Mouse (Mus musculus) adrenal gland, adult (tissue): Measurements from ENCODE around the gene Actrt2.

Experiments
- DNase-seq, 2 experiments: peaks; one replicate each; pipeline ENCODE4 v3.0.0; 2022 to 2023; ENCODE audit warnings: low spot score in 1 of 2; ENCODE audit not compliant: inconsistent age in 2 of 2

Gene Actrt2

DNA sequence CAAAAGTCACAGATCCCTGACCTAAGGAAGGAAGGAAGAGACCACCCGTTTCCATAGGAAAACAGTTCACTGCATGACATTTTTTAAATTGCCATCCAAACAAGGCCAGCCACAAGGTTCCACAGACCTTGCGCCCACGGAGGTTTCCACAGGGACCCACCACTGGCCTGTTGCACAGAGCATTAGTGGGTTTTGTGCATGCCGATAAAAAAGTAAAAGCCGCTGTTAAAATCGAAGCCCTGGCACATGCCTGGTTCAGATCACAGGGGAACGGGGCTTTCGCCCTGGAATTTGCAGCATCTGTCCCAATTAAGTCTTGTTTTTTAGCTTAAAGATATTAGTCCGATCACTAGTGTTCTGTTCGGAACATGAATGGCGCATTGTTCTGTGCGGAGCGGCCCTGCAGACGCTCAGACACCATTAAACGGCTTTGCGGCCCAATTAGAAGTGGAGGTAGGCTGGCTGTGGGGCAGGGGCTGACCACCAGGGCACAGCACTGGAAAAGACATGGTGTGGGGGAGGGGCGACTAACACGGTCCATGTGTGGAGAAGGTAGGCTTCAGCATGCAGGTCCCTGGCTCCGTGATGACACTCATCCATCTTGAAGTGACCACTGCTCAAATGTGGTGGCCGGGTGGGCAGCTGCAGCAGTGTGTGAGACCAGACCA, 25.8 kb upstream of the Actrt2 start:
- DNase-seq, result no peak

DNA sequence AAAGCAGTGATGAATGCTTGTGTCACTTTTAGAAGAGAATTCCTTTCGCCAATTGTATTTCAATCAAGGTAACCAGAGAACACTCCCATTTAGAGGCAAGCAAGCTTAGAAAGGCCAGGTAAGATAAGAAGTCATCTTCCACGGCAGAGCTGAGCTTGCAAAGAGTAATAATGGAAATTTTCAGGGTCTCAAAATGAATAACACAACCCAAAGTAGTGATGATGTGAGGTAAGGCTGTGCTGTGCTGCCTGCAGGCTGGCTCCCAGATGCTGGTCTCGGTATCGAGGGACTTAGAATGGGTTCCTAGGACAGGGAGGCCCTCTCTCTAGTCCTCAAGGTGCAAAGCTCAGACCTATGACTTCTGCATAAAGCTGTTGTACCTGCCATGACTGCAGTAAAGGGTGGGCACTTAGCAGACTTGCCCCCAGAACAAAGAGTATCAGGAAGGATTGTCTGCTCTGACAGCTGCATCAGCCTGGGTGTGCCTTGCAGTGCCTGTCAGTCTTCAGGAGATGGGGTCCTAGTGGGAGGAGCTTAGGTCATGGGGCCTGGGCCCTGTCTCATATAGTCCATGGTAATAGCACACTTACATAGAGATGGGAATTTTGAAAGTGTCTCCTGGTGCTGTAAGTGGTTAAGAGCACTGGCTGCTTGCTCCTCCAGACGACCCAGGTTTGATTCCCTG, 15.5 kb upstream of the Actrt2 start:
- no peak for DNase-seq

DNA sequence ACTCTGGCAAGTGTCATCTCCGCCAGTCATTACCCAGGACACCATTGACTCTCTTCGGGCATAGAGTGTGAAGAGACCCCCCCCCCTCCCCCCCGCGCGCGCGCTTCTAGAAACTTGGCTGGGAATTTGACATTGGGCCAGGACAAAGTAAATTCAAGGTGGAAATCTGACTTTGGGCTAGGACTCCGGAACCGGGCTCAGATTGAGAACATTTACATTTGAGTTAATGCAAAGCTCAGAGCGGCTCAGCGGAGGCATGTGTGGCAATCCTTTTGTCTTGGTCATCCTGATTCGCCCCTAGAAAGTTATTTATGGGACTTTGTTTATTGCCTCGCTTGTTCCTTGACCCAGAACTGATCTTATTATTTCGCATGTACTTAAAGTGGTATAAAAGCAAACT, 14.6 kb upstream of the Actrt2 start:
- DNase-seq, result no peak

DNA sequence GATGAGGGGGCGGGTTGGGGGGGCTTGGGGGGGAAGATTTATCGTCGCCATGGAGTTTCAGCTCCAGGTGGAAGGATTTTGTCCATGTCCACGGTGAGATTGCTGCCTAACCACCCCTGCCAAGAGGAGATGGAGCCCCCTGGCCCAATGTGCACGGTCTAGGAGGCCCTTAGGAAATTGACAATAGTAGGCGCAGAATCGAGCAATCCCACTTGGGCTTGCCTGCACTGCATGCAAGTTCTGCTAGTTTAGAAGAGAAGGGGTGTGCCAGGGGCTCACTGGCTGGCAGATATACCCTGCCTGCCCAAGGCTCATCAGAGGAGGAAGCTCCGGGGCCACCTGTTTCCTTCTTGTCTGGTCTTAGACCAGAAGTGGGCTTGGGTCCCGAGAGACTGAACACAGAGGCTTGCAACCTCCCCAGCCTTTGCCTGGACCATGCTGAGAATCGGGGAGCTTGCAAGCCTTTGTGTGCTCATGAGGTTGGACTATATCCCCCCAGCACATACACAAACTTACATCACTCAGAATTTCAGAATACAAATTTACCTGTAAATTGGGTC, 7.9 kb upstream of the Actrt2 start:
- DNase-seq, result no peak

DNA sequence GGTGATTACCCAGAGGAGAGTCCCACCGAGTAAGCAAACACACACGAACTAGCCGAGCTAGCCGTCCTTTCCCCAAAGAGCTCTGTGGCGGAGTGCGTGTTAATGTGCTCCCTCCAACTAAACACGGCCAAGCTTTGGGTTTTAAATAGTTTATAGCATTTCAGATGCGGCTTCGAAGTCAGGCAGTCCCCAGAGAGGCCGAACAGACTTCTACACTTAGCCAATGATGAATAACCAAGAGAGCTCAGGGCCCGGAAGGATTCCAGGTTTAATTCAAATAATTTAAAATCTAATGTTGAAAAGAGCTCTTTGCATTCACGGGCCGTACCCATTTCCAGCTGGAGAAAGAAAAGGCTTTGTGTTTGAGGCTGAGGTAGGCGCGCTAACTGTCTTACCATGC, 7.3 kb upstream of the Actrt2 start:
- no peak for DNase-seq

DNA sequence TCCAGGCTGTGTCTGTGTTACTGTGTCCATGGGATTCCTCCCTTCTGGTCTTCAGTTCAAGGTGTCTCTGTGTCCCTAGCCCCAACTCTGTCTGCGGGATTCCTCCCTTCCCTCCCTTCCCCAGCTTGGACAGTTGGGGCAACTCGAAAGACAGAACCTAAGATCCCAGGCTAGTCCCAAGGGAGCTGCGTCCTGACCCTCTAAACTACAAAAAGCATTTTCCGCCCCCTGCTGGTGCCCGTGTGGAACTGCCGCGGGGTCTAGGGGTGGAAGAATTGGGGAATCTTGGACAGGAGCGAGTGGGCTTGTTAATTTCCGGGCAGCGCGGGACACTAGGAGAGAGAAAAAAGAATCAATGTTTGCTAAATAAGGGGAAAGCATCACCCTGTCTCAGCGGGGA, 6.9 kb upstream of the Actrt2 start:
- DNase-seq, result peak; percentile 32 to 82

DNA sequence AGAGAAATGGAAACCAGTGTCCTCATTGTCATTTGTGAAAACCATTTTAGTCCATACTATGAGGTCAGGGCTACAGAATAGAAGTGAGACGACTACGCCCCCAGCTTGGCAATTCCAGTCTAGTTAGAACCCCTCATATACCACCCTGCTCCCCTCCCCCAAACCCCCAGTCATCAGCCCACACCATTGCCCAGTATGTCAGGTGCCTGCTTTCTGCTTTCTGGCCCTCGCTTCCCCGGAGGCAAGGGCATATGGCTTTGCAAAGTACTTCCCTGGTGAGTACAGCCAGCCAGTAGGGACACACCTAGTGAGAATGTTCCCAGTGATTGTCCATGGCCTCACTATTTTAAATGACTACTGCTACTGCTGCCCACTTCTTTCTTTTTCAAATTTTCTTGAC, 6.3 kb upstream of the Actrt2 start:
- DNase-seq, result no peak

DNA sequence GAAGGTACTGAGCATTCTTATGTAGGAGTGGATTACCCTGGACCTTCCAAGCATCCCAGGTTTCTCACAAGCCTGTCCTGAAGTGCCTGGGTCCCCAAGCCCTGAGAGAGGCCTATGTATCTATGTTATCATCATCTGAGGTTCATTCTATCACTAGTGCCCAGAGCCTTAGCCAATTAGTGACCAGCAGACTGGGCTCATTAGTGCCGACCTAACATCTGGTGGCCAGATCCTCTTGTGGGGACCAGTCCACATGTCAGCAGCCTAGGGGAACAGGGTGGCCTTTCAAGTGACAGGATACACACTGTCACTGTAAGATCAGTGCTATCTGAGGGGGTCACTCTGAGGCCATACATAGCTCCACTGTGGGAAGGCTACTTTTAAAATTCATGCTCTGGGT, 4.4 kb upstream of the Actrt2 start:
- DNase-seq, result no peak

DNA sequence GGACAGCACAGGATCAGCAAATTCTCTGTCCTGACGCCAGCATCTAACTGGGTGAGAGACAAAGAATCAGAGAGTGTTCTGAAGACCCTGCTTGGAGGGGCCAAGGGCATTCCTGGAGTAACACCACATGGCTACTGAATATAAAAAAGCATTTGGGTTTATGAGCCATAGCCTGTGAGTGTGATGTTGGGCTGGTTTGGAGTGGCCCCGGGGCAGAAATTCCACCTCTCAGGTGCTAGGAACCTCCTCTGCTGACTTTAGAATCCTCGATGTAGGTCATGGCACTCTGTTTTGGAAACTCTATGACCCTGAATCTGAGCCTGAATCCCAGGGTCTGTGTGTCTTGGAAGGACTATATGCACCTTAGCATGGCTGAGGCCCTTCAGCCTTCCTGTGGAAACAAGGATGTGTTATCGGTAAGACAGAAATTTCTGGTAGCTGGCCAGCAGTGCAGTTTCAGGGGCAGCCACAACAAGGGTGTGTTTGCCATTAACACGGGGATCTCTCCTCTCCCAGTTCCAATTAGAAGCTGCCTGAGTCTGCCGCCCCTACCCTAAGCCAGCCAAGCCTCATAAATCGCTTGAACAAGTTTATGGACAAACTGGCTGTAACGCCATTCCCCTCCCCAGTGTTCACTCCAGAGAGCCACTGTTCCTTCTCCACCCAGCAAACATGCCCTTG, 3.7 kb upstream of the Actrt2 start:
- DNase-seq, result no peak

DNA sequence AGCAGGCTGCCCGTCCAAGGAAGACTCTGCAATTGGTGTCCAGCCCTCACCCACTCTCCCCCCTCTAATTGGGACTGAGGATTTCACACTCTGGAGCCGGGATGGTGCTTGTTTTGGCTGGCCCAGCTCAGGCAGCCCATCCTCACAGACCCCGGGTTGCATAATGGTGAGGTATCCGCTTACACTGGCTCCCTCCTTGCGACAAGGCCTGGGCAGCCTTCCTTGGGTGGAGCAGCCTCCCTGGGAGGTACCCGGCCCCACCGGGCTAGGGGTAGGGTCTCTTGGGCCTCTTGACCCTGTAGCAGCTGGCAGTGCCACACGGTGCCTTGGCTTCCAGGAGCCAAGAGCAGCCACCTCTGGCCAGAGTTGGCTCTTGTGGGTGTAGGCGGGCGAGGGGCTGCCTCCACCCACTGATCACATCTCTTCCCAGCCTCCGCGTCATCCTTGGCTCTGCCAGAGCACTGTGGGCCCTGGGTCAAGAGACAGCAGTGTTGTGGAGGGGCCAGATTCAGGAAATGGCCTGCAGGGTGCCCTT, 4.9 kb downstream of the Actrt2 start:
- DNase-seq, result peak; percentile 16 to 47

DNA sequence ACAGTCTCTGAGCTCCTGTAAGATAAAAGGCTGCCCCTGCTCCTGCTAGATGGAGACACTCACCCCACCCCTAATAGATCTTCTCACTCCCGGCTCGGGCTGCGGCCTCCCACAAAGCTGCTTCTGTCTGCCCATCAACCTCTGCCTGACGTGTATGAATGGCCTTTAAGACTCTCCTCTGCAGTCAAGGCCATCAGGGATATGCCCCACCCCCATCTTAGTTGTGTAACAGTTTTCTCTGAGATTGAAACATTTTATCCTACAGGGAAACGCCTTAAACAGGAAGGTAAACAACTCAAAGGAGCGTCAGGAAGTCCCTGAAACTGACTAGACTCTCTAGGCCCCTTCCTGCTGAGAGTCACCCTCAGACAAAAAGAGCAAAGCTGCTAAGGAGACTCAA, 6.4 kb downstream of the Actrt2 start:
- DNase-seq, result no peak

DNA sequence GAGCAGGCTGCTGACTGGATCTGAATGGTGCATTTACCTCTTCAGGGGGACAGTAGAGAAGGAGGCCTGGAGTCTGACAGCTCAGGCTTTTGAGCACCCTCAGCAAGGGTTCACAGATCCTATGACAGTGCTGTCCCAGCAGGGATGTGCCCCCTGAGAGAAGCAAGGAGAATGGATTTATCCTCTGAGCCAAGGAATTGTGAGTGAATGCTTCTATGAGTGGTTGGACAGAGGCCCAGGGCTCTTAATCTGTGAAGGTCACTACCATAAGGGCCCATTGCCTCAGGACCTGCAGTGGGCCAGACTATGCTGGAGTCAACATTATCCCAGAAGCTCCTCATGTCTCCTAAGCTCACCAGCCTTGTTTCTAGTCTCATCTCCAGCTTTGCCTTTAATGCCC, 7.6 kb downstream of the Actrt2 start:
- no peak for DNase-seq

DNA sequence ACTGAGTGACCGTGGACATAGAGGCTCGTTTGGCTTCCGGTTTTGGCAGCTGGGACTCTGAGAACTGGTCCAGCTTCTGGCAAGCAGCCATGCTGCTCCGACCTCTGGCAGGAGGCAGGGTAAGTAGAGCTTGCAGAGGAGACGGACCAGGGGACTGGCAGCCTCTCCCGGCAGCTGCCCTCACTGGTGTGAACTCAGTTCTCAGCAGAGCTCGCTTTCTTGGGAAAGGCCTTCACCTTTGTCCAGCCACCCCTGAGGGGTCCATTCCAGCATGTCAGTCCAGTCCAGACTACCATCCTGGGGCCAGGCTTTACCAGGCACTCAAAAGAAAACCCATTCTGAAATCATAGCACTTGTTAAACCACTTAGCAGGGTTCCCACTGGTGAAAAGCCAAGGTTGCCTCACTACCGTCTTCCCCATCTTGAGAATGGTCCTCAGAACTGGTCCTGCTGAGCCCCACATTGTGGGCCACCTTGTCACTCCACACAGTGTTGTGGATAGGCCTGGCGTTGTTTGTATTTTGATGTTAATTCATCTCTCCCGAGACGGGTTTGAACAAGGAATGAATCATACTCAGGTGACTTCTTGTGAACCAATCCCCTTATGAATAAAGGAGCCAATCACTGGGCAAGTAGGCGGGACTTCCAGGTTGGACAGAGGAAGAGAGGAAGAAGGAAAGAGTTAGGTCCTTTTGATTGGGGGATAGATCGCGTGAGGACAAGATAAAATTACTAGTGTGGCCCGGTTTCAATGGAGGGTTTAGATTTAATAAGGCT, 12.3 kb downstream of the Actrt2 start:
- DNase-seq, result peak in 1 of 2 experiments; percentile 43

DNA sequence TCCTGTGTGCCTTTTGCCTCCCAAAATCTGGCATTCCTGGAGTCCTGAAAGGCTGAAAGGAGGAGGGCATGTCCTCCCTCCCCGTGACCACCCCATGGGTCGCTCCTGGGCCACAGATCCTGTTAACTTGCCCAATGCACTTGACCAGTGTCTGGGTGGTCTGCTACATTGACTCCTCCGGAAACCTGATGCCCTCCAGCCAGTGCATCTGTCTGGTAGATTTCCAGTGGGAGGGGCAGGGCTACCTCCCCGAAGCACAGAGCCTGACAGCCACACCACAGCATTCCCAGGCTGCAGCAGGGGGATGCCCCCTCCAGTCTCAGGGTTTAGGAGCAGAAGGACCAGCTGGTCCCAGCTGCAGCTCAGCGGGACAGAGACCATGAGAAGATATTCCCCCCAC, 15.2 kb downstream of the Actrt2 start:
- DNase-seq, result no peak

DNA sequence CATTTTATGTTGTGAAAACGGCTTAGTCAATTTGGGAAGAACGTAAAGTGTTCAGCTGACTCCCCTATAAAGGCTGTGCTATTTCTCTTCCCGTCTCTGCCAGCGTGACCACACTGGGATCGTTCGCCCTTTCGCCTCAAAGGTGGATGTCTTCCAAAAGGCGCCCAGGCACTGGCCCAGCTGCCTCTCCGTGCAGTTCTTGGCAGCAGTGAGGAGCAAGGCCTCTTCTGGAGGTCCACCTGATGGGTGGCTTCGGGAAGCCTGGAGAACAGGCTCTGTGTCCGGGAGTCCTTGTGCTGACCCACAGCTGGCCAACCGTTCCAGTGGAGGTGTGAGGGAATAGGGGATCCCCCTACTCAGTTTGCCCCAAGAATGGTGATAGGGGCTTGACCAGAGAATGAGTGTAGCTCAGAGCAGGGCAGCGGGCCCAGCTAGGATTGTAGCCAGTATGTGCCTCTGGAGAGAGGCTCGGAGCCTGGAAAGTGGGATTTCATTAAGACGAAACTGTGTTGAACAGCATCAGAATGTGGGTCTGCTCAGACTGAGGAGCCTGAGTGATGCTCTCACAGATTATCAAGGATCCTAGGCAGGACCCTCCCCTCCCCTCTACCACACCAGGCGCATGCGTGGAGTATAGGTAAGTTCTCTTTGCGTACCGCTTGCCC, 18.5 kb downstream of the Actrt2 start:
- peak; percentile 9 to 65 for DNase-seq

DNA sequence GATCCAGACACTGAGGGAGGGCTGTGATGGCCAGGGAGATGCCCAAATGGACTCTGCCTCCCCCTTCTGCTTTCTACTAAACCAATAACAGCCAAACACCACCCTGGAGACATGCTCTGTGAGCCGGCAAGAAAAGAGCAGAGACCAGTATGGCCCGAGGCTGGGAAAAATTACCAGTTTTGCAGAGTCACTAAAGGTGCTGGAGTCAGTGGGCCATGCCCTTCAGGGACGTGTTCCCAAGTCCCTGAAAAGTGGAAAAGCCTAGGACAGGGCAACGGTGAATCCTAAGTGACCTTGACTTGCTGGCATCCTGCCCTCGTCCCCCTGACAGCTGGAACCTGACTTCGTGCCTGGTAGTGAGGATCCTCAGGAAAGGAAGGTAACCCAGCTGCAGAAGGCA, 25.2 kb downstream of the Actrt2 start:
- DNase-seq, result no peak

DNA sequence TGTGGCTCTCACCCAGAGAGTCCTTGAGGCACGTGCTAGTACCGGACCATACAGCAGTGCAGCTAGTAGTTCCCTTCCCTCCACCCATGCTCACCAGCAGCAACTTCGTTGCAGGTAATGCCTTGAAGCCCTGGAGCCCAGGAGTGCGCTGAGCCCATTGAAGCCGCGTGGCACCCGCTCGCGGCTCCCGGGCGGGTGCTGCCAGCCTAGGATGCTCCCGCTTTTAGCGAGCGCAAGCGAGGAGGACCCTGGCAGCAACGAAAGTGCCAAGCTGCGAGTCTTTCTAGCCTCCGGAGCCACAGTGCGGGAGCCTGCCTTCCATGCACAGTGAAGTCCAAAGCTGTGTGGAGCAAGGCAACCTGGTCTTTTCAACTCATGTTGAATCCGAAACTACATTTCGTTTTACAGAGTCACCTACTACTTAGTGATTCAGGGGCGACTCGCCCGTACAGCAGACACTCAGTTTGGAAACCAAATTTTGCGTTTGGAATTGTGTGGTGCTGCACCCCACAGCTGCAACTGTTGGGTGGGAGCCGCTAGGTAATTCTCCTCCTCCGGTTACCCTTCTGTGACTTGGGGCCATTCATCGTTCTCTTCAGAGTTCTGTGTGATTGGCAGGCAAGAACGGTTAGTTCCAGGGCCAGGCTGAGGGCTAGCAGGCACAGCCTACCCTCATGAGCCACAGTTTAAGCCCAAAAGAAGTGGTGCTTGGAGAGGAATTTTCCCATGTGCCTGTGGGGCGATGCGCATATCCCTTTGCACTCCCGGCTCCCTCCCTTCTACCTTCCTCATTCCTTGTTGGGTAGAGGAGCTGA, 26.2 kb downstream of the Actrt2 start:
- no peak for DNase-seq

DNA sequence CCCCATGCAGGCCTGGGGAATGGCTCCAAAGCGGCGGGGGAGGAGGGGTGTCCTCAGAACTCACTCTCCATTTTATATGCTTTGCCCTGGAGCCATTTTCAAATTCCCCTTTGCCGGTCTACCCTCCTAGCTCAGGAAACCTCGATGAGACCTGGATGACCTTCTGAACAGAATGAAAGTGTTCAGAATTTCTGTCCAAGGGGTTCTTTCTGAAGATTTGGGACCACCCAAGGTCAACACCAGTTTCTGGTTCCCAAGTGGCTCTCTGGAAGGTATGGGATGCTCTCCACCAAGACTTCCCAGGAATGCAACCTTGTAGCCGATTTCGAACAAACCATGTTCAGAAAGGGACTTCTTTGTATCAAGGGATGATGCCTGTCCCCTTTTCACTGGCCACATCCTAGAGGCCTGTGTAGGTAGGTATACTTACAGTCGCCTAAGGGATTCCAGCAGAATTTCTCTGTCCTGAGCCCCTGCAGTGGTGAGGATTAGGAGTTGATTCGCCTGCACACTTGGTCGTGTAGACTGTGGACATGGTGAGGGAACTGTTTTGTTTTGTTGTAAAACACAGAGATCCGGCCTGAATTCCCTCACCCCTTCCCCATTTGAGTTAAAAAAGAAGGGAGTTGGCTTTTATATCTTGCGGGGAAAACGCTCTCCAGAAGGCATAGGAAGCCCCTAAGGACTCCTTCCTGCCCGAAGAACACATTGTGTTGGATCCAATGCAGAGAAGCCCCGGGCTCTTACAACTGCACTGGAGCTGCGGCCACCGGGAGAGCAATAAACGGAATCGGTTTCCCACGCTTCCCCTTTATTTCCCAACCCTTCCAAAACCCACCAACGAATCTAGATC, 27.0 kb downstream of the Actrt2 start:
- DNase-seq, result no peak
